29 mouse cellular contexts compared by ENCODE assay signal in genomic region chr13:108130737-108131136, GRCm38 (mm10). TPM values are rescaled to one million over a fixed set of nuclear protein-coding genes. Genes with fewer than 3 reads are reported as not detected.
DNase-seq lines count a peak whose midpoint lies in the region; TF ChIP-seq lines count a peak whose summit lies in the region.
"Had no signal": no experiment of that assay in that cellular context is flagged by ENCODE, and none has a peak within 500 bp of the region (broad histone marks: within the 10 kb centered on the region; RNA-seq: fewer than 3 reads in every experiment).

No protein-coding gene starts in this region.

- no peak overlapping the region for H3K4me3 ChIP-seq in heart, adult 2 months
- H3K4me3 ChIP-seq: embryonic facial prominence, embryonic 13.5 days; heart, embryonic 10.5 days; heart, embryonic 15.5 days; hindbrain, embryonic 12.5 days; liver, embryonic 12.5 days; megakaryocyte, embryonic 14.5 days; midbrain, embryonic 12.5 days; myocyte; neural tube, embryonic 12.5 days had no signal

- H3K27ac ChIP-seq in heart, adult 2 months: no peak overlapping the region
- H3K27ac ChIP-seq: embryonic facial prominence, embryonic 13.5 days; heart, embryonic 10.5 days; heart, embryonic 15.5 days; hindbrain, embryonic 12.5 days; hindbrain, postnatal 0 days; kidney, postnatal 0 days; liver, embryonic 12.5 days; midbrain, embryonic 12.5 days; neural tube, embryonic 12.5 days had no signal

- intact Hi-C loops in heart, adult 2 months (cut with DNase I): no loop called here
- intact Hi-C loops in left cerebral cortex, postnatal 14 days (cut with DNase I): no loop called here

- H3K36me3 ChIP-seq in heart, adult 2 months (ENCODE audit: control insufficient read depth, insufficient read depth, low read length): no peaks in the 10 kb centered on the region; the same call in 1 of the 2 replicates
- H3K36me3 ChIP-seq: embryonic facial prominence, embryonic 13.5 days; heart, embryonic 10.5 days; heart, embryonic 15.5 days; hindbrain, embryonic 12.5 days; liver, embryonic 12.5 days; midbrain, embryonic 12.5 days; neural tube, embryonic 12.5 days had no signal

- TF ChIP-seq POLR2A in heart, adult 2 months (IDR thresholded peaks at IDR 0.05; ENCODE audit: insufficient read depth, low read depth, low read length): no peak

- H3K4me1 ChIP-seq in heart, adult 2 months (ENCODE audit: control insufficient read depth, insufficient read depth, low read length): peaks cover 3% of the 10 kb centered on the region; the same call in 1 of the 2 replicates
- H3K4me1 ChIP-seq: liver, embryonic 12.5 days; midbrain, embryonic 12.5 days; neural tube, embryonic 12.5 days had no signal

- no peak for TF ChIP-seq EP300 in heart, adult 2 months (IDR thresholded peaks at IDR 0.05; ENCODE audit: insufficient read depth, low read depth, low read length)

- TF ChIP-seq CTCF in heart, adult 2 months (IDR thresholded peaks at IDR 0.05): no peak

- H3K79me2 ChIP-seq in heart, adult 2 months (replicated peaks; ENCODE audit: control insufficient read depth, insufficient read depth, low read length): no peaks in the 10 kb centered on the region; the same call in 1 of the 2 replicates

- no peaks in the 10 kb centered on the region for H3K27me3 ChIP-seq in heart, adult 2 months (ENCODE audit: control insufficient read depth, insufficient read depth, low read length)
- H3K27me3 ChIP-seq: embryonic facial prominence, embryonic 13.5 days; heart, embryonic 15.5 days; hindbrain, embryonic 12.5 days; liver, embryonic 12.5 days; megakaryocyte, embryonic 14.5 days; midbrain, embryonic 12.5 days; neural tube, embryonic 12.5 days had no signal

- WGBS in heart, adult 2 months: 95% methylated on average over 5 of the region's 5 CpGs

- H3K9ac ChIP-seq in heart, adult 2 months (ENCODE audit: low read depth, low read length): no peak overlapping the region
- H3K9ac ChIP-seq: embryonic facial prominence, embryonic 13.5 days; heart, embryonic 15.5 days; hindbrain, embryonic 12.5 days; liver, embryonic 12.5 days; liver, postnatal 0 days; midbrain, embryonic 12.5 days; neural tube, embryonic 12.5 days had no signal

- DNase-seq in heart, adult 11 months: peak; percentile 75
- no peak for DNase-seq in heart, adult 2 months
- peak; percentile 34 to 35 for DNase-seq in right cerebral cortex, adult 2 months (ENCODE audit: low spot score in 2 of 2)
- no peak for DNase-seq in right cerebral cortex, postnatal 4 days
- DNase-seq in left cerebral cortex, postnatal 14 days (ENCODE audit: low spot score in 2 of 2): peak; percentile 28 to 33
- DNase-seq in retina, embryonic 14.5 days (ENCODE audit: low spot score): no peak
- no peak for DNase-seq in gastrocnemius, adult 8-10 months (ENCODE audit: low spot score in 2 of 2)
- DNase-seq: adrenal gland, postnatal 14 days; cerebellum, adult 18-20 months; cerebellum, postnatal 10 days; gastrocnemius, postnatal 10 days; heart, postnatal 36 days; kidney, adult 8-10 months; kidney, postnatal 4 days; layer of hippocampus, adult 9-11 months; liver, postnatal 0 days; lung, postnatal 36 days; thymus, postnatal 4 days had no signal

RNA-seq across cellular contexts. Expression of gene Ndufaf2, which starts 27.7 kb away (rescaled TPM):
- total RNA-seq in heart, adult 2 months (2021): 10 to 100 TPM; 23.3 to 28.8 TPM
- polyA plus RNA-seq in heart, adult 2 months (2012; rRNA removed): 12.4 and 14.1 TPM in 2 replicates
- 10 to 100 TPM; 20.3 to 22.0 TPM for total RNA-seq in left cerebral cortex, postnatal 14 days (2021)
- 10 to 100 TPM; 13.2 to 16.5 (median 15.2) TPM for total RNA-seq in gastrocnemius, adult 8-10 months (2022)

RNA-seq across cellular contexts. Expression of gene Ercc8, which starts 27.8 kb away (rescaled TPM):
- 1 to 10 TPM; 4.8 to 5.9 TPM for total RNA-seq in heart, adult 2 months (2021)
- polyA plus RNA-seq in heart, adult 2 months (2012; rRNA removed): 4.7 and 7.3 TPM in 2 replicates
- total RNA-seq in left cerebral cortex, postnatal 14 days (2021): 10 to 100 TPM; 19.9 to 24.0 TPM
- 1 to 10 TPM; 4.9 to 7.0 (median 5.6) TPM for total RNA-seq in gastrocnemius, adult 8-10 months (2022)

Comparison
In these comparisons a context has a peak if more than half of its experiments do, and no peak if none do; other contexts are left out.
1. DNase-seq: peak in heart, adult 11 months (single experiment), right cerebral cortex, adult 2 months (2 of 2) and left cerebral cortex, postnatal 14 days (2 of 2); none in heart, adult 2 months (0 of 2), right cerebral cortex, postnatal 4 days (single experiment), retina, embryonic 14.5 days (single experiment) and gastrocnemius, adult 8-10 months (0 of 2).